Mouse (Mus musculus) neural tube, embryonic 12.5 days (tissue): Measurements from ENCODE around the gene Mprip. TPM values are rescaled to one million over a fixed set of nuclear protein-coding genes. Genes with fewer than 3 reads are reported as not detected.

Source experiments
- ATAC-seq: fragments of 200-750 bp; cut with Nextera tagmentation; 2 replicates; pipeline ENCODE4 v1.8.0; 2017; ENCODE audit warnings: low read depth, mild to moderate bottlenecking, moderate TSS enrichment, moderate library complexity; ENCODE audit not compliant: low FRiP score
- H3K27ac ChIP-seq: fragments of 300-500 bp; sonication (generic); 2 replicates; pipeline ENCODE4 v1.5.1; 2016
- H3K27me3 ChIP-seq: fragments of 300-500 bp; sonication (generic); replicated peaks from 2 replicates; pipeline ENCODE4 v1.6.1; 2016; ENCODE audit warnings: mild to moderate bottlenecking
- H3K36me3 ChIP-seq: fragments of 300-500 bp; sonication (generic); 2 replicates; pipeline ENCODE4 v1.6.1; 2016; ENCODE audit warnings: mild to moderate bottlenecking
- H3K4me1 ChIP-seq: fragments of 300-500 bp; sonication (generic); 2 replicates; pipeline ENCODE4 v1.6.1; 2016
- H3K4me2 ChIP-seq: fragments of 300-500 bp; sonication (generic); replicated peaks from 2 replicates; pipeline ENCODE4 v1.6.1; 2016; ENCODE audit warnings: mild to moderate bottlenecking
- H3K4me3 ChIP-seq: fragments of 300-500 bp; sonication (generic); 2 replicates; pipeline ENCODE4 v1.5.1; 2016
- H3K9ac ChIP-seq: fragments of 300-500 bp; sonication (generic); 2 replicates; pipeline ENCODE4 v1.6.1; 2016; ENCODE audit warnings: mild to moderate bottlenecking
- H3K9me3 ChIP-seq: fragments of 300-500 bp; sonication (generic); 2 replicates; pipeline ENCODE4 v1.6.1; 2016; ENCODE audit warnings: mild to moderate bottlenecking
- WGBS: fragments of 180-500 bp; shearing (Covaris S2); methylation state at CpG from one replicate; pipeline ENCODE4 v1.1.7; 2016; 5-methylcytosine and 5-hydroxymethylcytosine counted together
- polyA plus RNA-seq: library from polyadenylated mRNA; unstranded; fragments of >200 nt; fragmentation: Nextera tagmentation; extraction: Ambion mirVana; gene quantifications from 2 replicates; pipeline ENCODE4 v1.2.1, GENCODE M21; 2016

Gene Mprip
- polyA plus RNA-seq, 1 experiment from 2014 or later, result 123 TPM

- Histone ChIP-seq H3K27me3 (no peaks in the 10 kb centered on the region), H3K9ac (no peak overlapping the region), H3K4me3 (no peak overlapping the region), H3K4me1 (no peaks in the 10 kb centered on the region), H3K36me3 (peaks cover 70% of the 10 kb centered on the region), H3K27ac (no peak overlapping the region), H3K9me3 (no peaks in the 10 kb centered on the region), H3K4me2 (no peak overlapping the region)
- 90% methylated on average over 13 of the region's 13 CpGs for WGBS
- no peak for ATAC-seq
Observed at GRCm38 (mm10) chr11:59775435-59776148, 114.5 kb downstream of the Mprip start.

- Histone ChIP-seq H3K4me2 (no peak overlapping the region), H3K9ac (no peak overlapping the region), H3K27me3 (no peaks in the 10 kb centered on the region), H3K4me1 (no peaks in the 10 kb centered on the region), H3K36me3 (peaks cover 53% of the 10 kb centered on the region), H3K9me3 (no peaks in the 10 kb centered on the region), H3K27ac (no peak overlapping the region), H3K4me3 (no peak overlapping the region)
- WGBS, result 88% methylated on average over 5 of the region's 5 CpGs
- no peak for ATAC-seq
Observed at GRCm38 (mm10) chr11:59777259-59777658, 116.2 kb downstream of the Mprip start.

GRCm38 (mm10) chr11:59778181-59778873 is 117.2 kb downstream of the Mprip start:
- Histone ChIP-seq H3K36me3 (peaks cover 45% of the 10 kb centered on the region), H3K27ac (no peak overlapping the region), H3K27me3 (no peaks in the 10 kb centered on the region), H3K4me3 (no peak overlapping the region), H3K4me1 (no peaks in the 10 kb centered on the region), H3K4me2 (no peak overlapping the region), H3K9ac (no peak overlapping the region), H3K9me3 (no peaks in the 10 kb centered on the region)
- ATAC-seq, result no peak
- WGBS, result 54% methylated on average over 9 of the region's 9 CpGs

GRCm38 (mm10) chr11:59778874-59779223 is 117.7 kb downstream of the Mprip start:
- H3K27me3 ChIP-seq, result no peaks in the 10 kb centered on the region
- no peak overlapping the region for H3K27ac ChIP-seq
- no peak overlapping the region for H3K4me3 ChIP-seq
- 89% methylated on average over 1 of the region's 1 CpGs for WGBS
- H3K36me3 ChIP-seq, result peaks cover 40% of the 10 kb centered on the region
- H3K9me3 ChIP-seq, result no peaks in the 10 kb centered on the region
- no peak overlapping the region for H3K9ac ChIP-seq
- H3K4me1 ChIP-seq, result no peaks in the 10 kb centered on the region
- no peak for ATAC-seq
- H3K4me2 ChIP-seq, result no peak overlapping the region

- no peak overlapping the region for H3K9ac ChIP-seq
- 84% methylated on average over 4 of the region's 4 CpGs for WGBS
Observed at GRCm38 (mm10) chr11:59779406-59779805, 118.3 kb downstream of the Mprip start.

GRCm38 (mm10) chr11:59780241-59780640 is 119.1 kb downstream of the Mprip start:
- 87% methylated on average over 4 of the region's 4 CpGs for WGBS
- no peak overlapping the region for H3K27ac ChIP-seq
- peaks cover 29% of the 10 kb centered on the region for H3K36me3 ChIP-seq
- no peaks in the 10 kb centered on the region for H3K9me3 ChIP-seq
- H3K4me1 ChIP-seq, result no peaks in the 10 kb centered on the region
- no peak overlapping the region for H3K9ac ChIP-seq
- no peak overlapping the region for H3K4me2 ChIP-seq
- H3K27me3 ChIP-seq, result no peaks in the 10 kb centered on the region
- no peak for ATAC-seq
- no peak overlapping the region for H3K4me3 ChIP-seq

More at GRCm38 (mm10) chr11:59779406-59779805, 118.3 kb downstream of the Mprip start:
- no peaks in the 10 kb centered on the region for H3K27me3 ChIP-seq
- H3K4me1 ChIP-seq, result no peaks in the 10 kb centered on the region
- no peaks in the 10 kb centered on the region for H3K9me3 ChIP-seq
- no peak overlapping the region for H3K27ac ChIP-seq
- H3K36me3 ChIP-seq, result peaks cover 35% of the 10 kb centered on the region
- no peak overlapping the region for H3K4me3 ChIP-seq
- no peak overlapping the region for H3K4me2 ChIP-seq
- ATAC-seq, result no peak

GRCm38 (mm10) chr11:59782091-59782590 is 121.0 kb downstream of the Mprip start:
- 73% methylated on average over 7 of the region's 7 CpGs for WGBS
- H3K4me1 ChIP-seq, result peaks cover 2% of the 10 kb centered on the region
- peaks cover 6% of the 10 kb centered on the region for H3K27me3 ChIP-seq
- H3K36me3 ChIP-seq, result peaks cover 10% of the 10 kb centered on the region
- no peak overlapping the region for H3K27ac ChIP-seq
- no peak for ATAC-seq
- no peak overlapping the region for H3K9ac ChIP-seq
- H3K9me3 ChIP-seq, result no peaks in the 10 kb centered on the region
- no peak overlapping the region for H3K4me3 ChIP-seq
- H3K4me2 ChIP-seq, result no peak overlapping the region

GRCm38 (mm10) chr11:59783591-59783990 is 122.5 kb downstream of the Mprip start:
- Histone ChIP-seq H3K9me3 (no peaks in the 10 kb centered on the region), H3K27ac (no peak overlapping the region), H3K27me3 (peaks cover 6% of the 10 kb centered on the region), H3K4me3 (no peak overlapping the region), H3K4me2 (no peak overlapping the region), H3K9ac (no peak overlapping the region), H3K4me1 (peaks cover 7% of the 10 kb centered on the region), H3K36me3 (no peaks in the 10 kb centered on the region)
- 91% methylated on average over 6 of the region's 6 CpGs for WGBS
- no peak for ATAC-seq

GRCm38 (mm10) chr11:59786444-59787198 is 125.5 kb downstream of the Mprip start:
- Histone ChIP-seq H3K4me1 (peaks cover 7% of the 10 kb centered on the region), H3K36me3 (peaks cover 6% of the 10 kb centered on the region), H3K9ac (peak overlapping the region; percentile 47; the same call in 1 of the 2 replicates), H3K4me2 (peak overlapping the region; percentile 90), H3K27ac (no peak overlapping the region), H3K4me3 (peak overlapping the region; percentile 34; the same call in 1 of the 2 replicates), H3K9me3 (no peaks in the 10 kb centered on the region), H3K27me3 (peaks cover 6% of the 10 kb centered on the region)
- ATAC-seq, result 0 out of 2 replicates have a peak, but pooled peaks have one; percentile 44
- WGBS, result 57% methylated on average over 15 of the region's 15 CpGs

GRCm38 (mm10) chr11:59787199-59787781 is 126.2 kb downstream of the Mprip start, which contains the start of gene Pld6:
TSS of gene Pld6 (minus strand) at chr11:59787645.
- Histone ChIP-seq H3K27me3 (peaks cover 6% of the 10 kb centered on the region), H3K36me3 (peaks cover 13% of the 10 kb centered on the region)

GRCm38 (mm10) chr11:59789311-59789710 is 128.2 kb downstream of the Mprip start:
- Histone ChIP-seq H3K9me3 (no peaks in the 10 kb centered on the region), H3K27me3 (peaks cover 6% of the 10 kb centered on the region), H3K9ac (no peak overlapping the region), H3K4me3 (no peak overlapping the region), H3K36me3 (peaks cover 31% of the 10 kb centered on the region), H3K27ac (no peak overlapping the region), H3K4me2 (no peak overlapping the region), H3K4me1 (peaks cover 7% of the 10 kb centered on the region)
- no peak for ATAC-seq
- 100% methylated on average over 1 of the region's 1 CpGs for WGBS

More at GRCm38 (mm10) chr11:59787199-59787781, 126.2 kb downstream of the Mprip start, which contains the start of gene Pld6:
- H3K4me1 ChIP-seq, result peaks cover 7% of the 10 kb centered on the region
- H3K4me3 ChIP-seq, result peak within 1 kb of the TSS; percentile 34
- WGBS, result 1% methylated on average over 51 of the region's 51 CpGs
- ATAC-seq, result peak; percentile 66; the same call in 1 of the 2 replicates
- H3K9ac ChIP-seq, result peak within 1 kb of the TSS; percentile 47; the same call in 1 of the 2 replicates
- H3K9me3 ChIP-seq, result no peaks in the 10 kb centered on the region
- no peak within 1 kb of the TSS for H3K27ac ChIP-seq
- H3K4me2 ChIP-seq, result peak within 1 kb of the TSS; percentile 90
